Mouse (Mus musculus): ENCODE results near the gene Ggta1. TPM values are rescaled to one million over a fixed set of nuclear protein-coding genes. Genes with fewer than 3 reads are reported as not detected.

Ggta1 gene
- total RNA-seq (2021), result 1 to 10 TPM; 2.8 to 3.4 TPM

DNA sequence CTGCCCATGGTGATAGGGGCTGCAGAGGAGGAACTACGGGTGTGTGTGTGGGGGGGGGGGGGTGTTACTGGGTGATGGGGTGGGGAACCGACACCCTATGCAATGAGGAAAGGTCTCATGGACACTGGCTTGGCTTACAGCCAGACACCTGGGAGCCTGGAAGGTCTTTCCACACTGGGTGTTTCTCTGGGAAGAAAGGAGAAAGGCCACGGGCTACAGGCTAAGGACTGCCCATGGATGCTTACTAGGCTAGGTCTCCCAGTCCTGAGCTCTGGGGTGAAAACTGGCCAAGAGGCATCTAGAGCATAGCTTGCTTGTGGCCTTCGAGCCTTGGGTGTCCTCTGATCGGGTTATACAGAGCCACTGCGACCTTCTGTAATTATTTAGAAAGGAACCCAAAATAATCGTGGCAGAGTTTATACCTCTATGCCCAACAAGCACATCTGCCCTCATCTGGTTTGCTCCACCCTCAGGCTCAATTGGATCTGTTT, at the start of gene Ggta1:
TSS of gene Ggta1 (minus strand) at position 441 of the 491 bp plus-strand sequence.
- intact Hi-C loops (cut with DNase I), result no loop called here
- DNase-seq (ENCODE audit: low spot score in 2 of 2), result no peak

- intact Hi-C loops (cut with DNase I), result no loop called here
- DNase-seq (ENCODE audit: low spot score in 2 of 2), result no peak
Measured at GRCm38 (mm10) chr2:35512226-35512625, 49.2 kb upstream of the Ggta1 start.

- intact Hi-C loops (cut with DNase I), result no loop called here
- DNase-seq (ENCODE audit: low spot score in 2 of 2), result no peak
Measured at GRCm38 (mm10) chr2:35510920-35511319, 47.9 kb upstream of the Ggta1 start.

DNA sequence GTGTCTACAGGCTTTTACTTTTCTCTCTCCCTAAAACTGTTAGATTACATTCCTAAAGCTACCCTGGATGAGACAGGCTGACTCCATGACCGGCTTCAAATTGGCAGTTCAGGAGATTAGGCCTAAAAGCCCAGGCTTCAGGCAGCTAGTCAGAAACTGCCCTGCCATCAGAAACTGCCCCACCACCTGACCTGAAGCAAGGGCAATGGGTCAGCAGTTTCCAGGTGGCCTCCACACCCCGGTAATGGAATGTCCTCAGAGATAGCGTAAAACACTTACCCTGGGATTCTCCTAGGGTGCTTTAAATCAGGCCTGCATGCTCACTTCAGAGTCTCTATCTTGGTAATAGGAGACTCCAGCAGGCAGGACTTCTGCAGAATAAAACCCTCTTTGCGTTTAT, 46.9 kb upstream of the Ggta1 start:
- no peak for DNase-seq (ENCODE audit: low spot score in 2 of 2)
- intact Hi-C loops (cut with DNase I), result loop anchor here (5.0 to 10.0 kb wide), 4 partner anchors 113 to 305 kb away; partner anchors contain the start of genes 4930402F06Rik and Rab14

- no peak for DNase-seq (ENCODE audit: low spot score in 2 of 2)
Measured at GRCm38 (mm10) chr2:35509343-35509667, 46.3 kb upstream of the Ggta1 start.

DNA sequence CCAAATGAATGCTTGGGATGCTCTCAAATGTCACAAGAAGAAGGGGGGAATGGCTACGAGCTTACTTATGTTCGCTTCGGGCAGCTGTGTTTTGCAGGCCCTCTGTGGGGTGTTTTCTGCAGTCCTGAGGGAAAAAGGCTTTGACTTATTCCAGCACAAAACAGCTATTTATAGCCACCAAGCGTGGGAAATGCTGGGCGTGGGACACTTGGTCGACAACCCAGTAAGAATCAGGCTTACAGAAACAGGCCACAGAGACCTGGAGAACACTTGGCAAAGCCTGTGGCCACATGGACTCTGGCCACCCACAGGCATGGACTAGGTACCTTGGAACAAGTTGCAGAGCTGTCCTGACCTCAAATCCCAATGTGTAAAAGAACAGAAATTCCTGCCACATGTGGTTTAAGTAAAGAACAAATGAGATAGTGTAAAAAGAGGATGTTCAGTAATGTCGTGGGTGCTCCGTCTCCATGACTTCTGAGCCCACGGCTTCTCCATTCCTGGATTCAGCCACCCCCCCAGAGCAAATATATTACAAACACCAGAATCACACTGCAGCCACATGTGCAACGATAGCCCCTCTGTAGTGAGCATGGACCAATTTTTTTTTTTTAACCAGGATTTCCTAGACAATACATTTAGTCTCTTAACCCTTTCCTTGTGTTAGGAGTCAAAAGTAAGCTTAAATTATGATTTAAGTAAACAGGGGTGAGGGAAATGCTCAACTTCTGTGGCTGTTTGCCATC, 45.7 kb upstream of the Ggta1 start:
- intact Hi-C loops (cut with DNase I), result loop anchor here (5.0 to 10.0 kb wide), 4 partner anchors 111 to 304 kb away; partner anchors contain the start of genes 4930402F06Rik and Rab14
- DNase-seq (ENCODE audit: low spot score in 2 of 2), result peak; percentile 73 to 92

More at GRCm38 (mm10) chr2:35509343-35509667, 46.3 kb upstream of the Ggta1 start:
- intact Hi-C loops (cut with DNase I), result loop anchor here (5.0 to 10.0 kb wide), 4 partner anchors 112 to 305 kb away; partner anchors contain the start of genes 4930402F06Rik and Rab14

- peak; percentile 42 to 72 for DNase-seq (ENCODE audit: low spot score in 2 of 2)
Measured at GRCm38 (mm10) chr2:35507191-35507511, 44.1 kb upstream of the Ggta1 start.

DNA sequence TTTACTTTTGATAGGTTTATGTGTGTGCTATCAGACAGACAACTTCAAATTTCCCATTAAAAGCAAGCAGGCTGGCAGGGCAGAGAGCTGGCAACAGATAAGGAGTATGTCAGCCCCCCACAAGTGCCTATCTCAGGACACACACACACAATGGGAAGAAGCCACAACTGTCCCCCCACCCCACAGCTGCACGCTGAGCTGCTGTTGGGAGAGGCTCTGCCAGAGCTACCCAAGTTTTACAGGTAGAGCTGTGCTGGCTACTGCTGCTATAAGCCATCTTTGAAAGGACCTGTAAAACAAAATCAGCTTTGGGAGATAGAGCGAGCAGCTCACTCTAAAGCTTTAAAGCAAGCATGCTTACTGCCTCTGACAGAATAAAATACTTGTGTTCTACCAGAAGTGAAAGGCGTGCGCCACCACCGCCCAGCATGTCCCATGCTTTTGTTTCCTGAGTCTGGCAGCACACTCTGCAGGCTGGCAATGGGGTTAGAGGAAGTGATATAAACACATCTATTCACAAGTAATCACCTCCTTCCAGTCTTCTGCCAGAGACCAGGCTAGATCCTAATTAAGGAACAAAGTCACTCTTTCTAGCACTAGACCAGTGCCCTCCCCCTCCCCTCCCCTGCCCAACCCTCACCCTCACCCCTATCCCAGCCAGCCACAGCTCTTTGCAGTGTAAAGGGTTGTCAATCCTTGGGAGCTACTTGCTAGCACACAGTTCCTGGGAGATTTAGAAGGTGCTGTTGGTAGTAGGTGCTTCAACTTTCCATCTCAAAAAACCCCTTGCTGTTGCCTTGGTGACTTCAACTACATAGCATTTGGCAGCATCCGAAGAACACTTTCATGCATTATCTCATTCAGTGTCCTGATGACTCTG, 43.5 kb upstream of the Ggta1 start:
- intact Hi-C loops (cut with DNase I), result loop anchor here (5.0 to 10.0 kb wide), 4 partner anchors 109 to 302 kb away; partner anchors contain the start of genes 4930402F06Rik and Rab14
- DNase-seq (ENCODE audit: low spot score in 2 of 2), result peak; percentile 56 to 66

More at GRCm38 (mm10) chr2:35507191-35507511, 44.1 kb upstream of the Ggta1 start:
- intact Hi-C loops (cut with DNase I), result loop anchor here (5.0 to 10.0 kb wide), 4 partner anchors 110 to 302 kb away; partner anchors contain the start of genes 4930402F06Rik and Rab14

DNA sequence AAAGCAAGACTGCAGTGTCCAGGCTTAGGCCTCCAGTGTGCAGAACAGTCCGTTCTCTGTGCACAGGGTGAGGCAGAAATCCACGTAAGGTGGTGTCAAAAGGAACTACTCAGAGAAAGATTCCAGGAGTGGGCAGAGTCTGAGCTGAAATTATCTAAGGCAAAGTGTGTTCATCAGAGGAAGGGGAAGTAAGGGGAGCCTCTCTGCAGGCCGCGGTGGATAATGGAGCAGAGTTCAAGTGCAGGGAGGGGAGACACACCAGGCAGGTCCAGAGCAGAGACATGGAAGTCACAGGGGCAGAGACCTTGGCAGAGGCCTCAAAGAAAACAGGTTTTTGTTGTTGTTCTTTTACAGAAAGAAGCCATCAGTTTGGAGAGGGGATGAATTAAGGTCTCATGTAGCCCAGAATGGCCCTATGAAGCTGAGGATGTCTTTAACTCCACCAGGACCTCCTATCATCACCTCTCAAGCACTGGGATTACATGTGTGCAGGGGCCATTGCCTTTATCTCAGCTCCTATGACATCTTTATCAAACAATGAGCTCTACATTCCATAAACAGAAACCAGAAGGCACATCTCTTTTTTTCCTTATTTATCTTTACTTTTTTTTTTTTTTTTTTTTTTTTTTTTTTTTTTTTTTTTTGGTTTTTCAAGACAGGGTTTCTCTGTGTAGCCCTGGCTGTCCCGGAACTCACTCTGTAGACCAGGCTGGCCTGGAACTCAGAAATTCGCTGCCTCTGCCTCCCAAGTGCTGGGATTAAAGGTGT, 42.7 kb upstream of the Ggta1 start:
- intact Hi-C loops (cut with DNase I), result loop anchor here (5.0 to 10.0 kb wide), 4 partner anchors 108 to 301 kb away; partner anchors contain the start of genes 4930402F06Rik and Rab14

DNA sequence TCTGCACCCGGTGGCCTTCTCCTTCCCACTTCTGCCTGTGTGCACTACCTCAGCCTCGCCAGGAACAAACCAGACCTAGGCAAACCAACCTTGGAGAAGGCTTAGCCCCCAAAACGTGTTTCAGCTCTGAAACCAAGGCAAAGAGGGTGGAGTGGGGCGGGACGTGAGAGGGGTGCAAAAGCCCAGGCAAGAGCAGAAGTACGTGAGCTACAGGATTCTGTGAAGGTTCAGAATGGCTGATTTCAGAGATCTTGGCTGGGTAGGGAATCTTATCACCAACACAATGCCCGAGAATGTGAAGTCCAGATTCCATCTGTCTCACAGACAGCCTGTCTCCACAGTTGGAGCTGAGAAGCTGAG, 41.4 kb upstream of the Ggta1 start:
- intact Hi-C loops (cut with DNase I), result loop anchor here (10.0 kb wide), 1 partner anchor 300 kb away; the partner anchor contains the start of gene Rab14
- DNase-seq (ENCODE audit: low spot score in 2 of 2), result no peak

More for the DNA sequence above, 42.7 kb upstream of the Ggta1 start:
- DNase-seq (ENCODE audit: low spot score in 2 of 2), result no peak

- intact Hi-C loops (cut with DNase I), result loop anchor here (10.0 kb wide), 1 partner anchor 299 kb away; the partner anchor contains the start of gene Rab14
Measured at GRCm38 (mm10) chr2:35503723-35504416, 40.8 kb upstream of the Ggta1 start.

DNA sequence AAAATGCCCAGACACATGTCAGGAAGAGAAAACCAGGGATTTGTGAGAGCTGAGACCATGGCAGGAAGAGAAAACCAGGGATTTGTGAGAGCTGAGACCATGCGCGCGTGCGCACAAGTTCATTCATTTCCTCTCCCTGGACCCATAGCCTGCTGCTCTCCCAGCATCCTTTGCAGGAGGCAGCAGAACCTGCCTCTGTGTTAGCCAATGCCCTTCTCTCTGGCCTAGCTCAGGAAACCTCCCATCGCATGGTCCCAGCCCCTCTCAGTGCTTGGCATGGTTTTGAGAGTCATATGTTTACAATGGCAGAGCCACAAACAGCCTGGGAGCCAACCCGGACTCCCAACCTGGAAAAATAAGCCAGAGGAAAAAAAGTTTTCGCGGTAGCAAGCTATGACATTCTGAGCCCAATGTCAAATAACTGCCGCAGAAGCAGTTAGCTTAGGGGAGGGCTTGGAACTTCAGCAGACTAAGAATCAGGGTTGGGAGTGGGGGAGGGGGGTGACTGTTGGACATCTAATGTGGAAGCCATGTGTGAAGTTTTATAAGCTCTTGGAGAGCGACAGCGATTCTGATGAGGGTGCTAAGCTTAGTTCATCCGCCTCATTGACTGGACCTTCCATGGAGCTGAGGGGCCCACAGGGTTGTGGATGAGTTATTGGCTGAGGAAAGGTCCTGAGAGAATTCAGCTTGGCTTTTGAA, 40.1 kb upstream of the Ggta1 start:
- intact Hi-C loops (cut with DNase I), result loop anchor here (10.0 kb wide), 1 partner anchor 298 kb away; the partner anchor contains the start of gene Rab14

More at GRCm38 (mm10) chr2:35503723-35504416, 40.8 kb upstream of the Ggta1 start:
- no peak for DNase-seq (ENCODE audit: low spot score in 2 of 2)

DNA sequence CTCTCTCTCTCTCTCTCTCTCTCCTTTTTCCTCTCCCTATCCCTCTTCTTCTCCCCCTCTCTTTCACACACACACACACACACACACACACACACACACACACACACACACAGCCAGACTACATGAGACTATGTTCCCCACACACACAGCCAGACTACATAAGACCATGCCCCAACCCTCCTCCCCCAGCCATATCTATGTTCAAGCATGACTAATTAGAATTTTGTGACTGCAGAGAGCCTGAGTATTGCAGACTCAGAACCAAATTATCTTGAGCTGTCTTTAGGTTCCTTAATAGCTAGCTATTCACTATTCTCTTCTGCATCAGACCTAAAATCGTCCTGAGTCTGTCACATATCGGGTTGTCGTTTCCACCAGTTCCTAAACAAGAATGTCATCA, 39.5 kb upstream of the Ggta1 start:
- intact Hi-C loops (cut with DNase I), result loop anchor here (10.0 kb wide), 1 partner anchor 298 kb away; the partner anchor contains the start of gene Rab14
- DNase-seq (ENCODE audit: low spot score in 2 of 2), result no peak

More for the DNA sequence above, 40.1 kb upstream of the Ggta1 start:
- no peak for DNase-seq (ENCODE audit: low spot score in 2 of 2)

- intact Hi-C loops (cut with DNase I), result no loop called here
- no peak for DNase-seq (ENCODE audit: low spot score in 2 of 2)
Measured at GRCm38 (mm10) chr2:35499474-35499873, 36.4 kb upstream of the Ggta1 start.

DNA sequence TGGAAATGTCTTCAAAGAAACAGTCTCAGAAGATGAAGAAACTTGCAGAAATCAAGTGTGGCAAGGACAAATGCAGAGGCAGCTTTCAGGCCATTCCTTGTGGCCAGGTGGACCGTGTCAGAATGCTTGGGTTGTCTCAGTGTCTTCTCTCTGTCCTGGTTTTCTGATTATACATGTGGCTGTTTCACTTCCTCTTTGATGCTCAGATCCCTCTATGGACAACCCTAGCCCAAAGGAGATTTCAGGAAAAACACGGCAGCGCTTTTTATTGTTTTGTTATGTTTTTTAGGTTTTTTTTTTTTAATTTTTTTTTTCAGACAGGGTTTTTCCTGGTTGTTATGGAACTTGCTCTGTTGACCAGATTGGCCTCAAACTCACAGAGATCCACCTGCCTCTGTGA, 35.9 kb upstream of the Ggta1 start:
- no peak for DNase-seq (ENCODE audit: low spot score in 2 of 2)
- intact Hi-C loops (cut with DNase I), result no loop called here

- intact Hi-C loops (cut with DNase I), result no loop called here
- no peak for DNase-seq (ENCODE audit: low spot score in 2 of 2)
Measured at GRCm38 (mm10) chr2:35497662-35498196, 34.7 kb upstream of the Ggta1 start.

- intact Hi-C loops (cut with DNase I), result no loop called here
- no peak for DNase-seq (ENCODE audit: low spot score in 2 of 2)
Measured at GRCm38 (mm10) chr2:35496279-35497013, 33.4 kb upstream of the Ggta1 start.

All from left cerebral cortex, postnatal 25 days (tissue).